11 mouse cellular contexts compared by ENCODE assay signal in genomic region chr1:135535256-135535655, GRCm38 (mm10).
DNase-seq lines count a peak whose midpoint lies in the region; ATAC-seq lines count a peak whose summit lies in the region.
"Had no signal": no experiment of that assay in that cellular context is flagged by ENCODE, and none has a peak within 500 bp of the region (broad histone marks: within the 10 kb centered on the region; RNA-seq: fewer than 3 reads in every experiment).

No protein-coding gene starts in this region.

- 17% methylated on average over 4 of the region's 4 CpGs for WGBS in intestine, embryonic 15.5 days

- H3K4me3 ChIP-seq in intestine, embryonic 15.5 days (replicated peaks), result no peak overlapping the region
- H3K4me3 ChIP-seq: forebrain, embryonic 13.5 days; limb, embryonic 13.5 days had no signal

- H3K4me1 ChIP-seq in intestine, embryonic 15.5 days (replicated peaks), result peaks cover 45% of the 10 kb centered on the region

- H3K4me2 ChIP-seq in intestine, embryonic 15.5 days (replicated peaks), result no peak overlapping the region
- H3K4me2 ChIP-seq: forebrain, embryonic 13.5 days; limb, embryonic 13.5 days had no signal

- H3K9ac ChIP-seq in intestine, embryonic 15.5 days, result no peak overlapping the region
- H3K9ac ChIP-seq: forebrain, embryonic 13.5 days; limb, embryonic 13.5 days had no signal

- DNase-seq in gastrocnemius, adult 18-20 months (ENCODE audit: low spot score), result peak; percentile 62
- DNase-seq in gastrocnemius, postnatal 10 days, result no peak
- peak; percentile 75 for DNase-seq in urinary bladder, postnatal 14 days (ENCODE audit: low spot score)
- DNase-seq in urinary bladder, postnatal 4 days (ENCODE audit: low spot score in 2 of 2), result no peak
- DNase-seq in testis, postnatal 10 days (ENCODE audit: low spot score), result peak; percentile 41
- DNase-seq in cerebellum, adult 11 months, result no peak
- no peak for DNase-seq in cerebellum, postnatal 4 days (ENCODE audit: low spot score in 2 of 2)
- DNase-seq: right cerebral cortex, postnatal 14 days had no signal

- peak overlapping the region; percentile 42 for H3K27ac ChIP-seq in intestine, embryonic 15.5 days
- H3K27ac ChIP-seq: forebrain, embryonic 13.5 days; limb, embryonic 13.5 days had no signal

- H3K36me3 ChIP-seq in intestine, embryonic 15.5 days, result 0 out of 2 replicates have a peak, but pooled peaks cover 2% of the 10 kb centered on the region

- no peaks in the 10 kb centered on the region for H3K27me3 ChIP-seq in intestine, embryonic 15.5 days (replicated peaks)
- H3K27me3 ChIP-seq: forebrain, embryonic 13.5 days; limb, embryonic 13.5 days had no signal

- no peaks in the 10 kb centered on the region for H3K9me3 ChIP-seq in intestine, embryonic 15.5 days
- H3K9me3 ChIP-seq: forebrain, embryonic 13.5 days; limb, embryonic 13.5 days had no signal

- peak; percentile 64 for ATAC-seq in intestine, embryonic 15.5 days
- ATAC-seq: forebrain, embryonic 13.5 days had no signal

Comparison
In these comparisons a context has a peak if more than half of its experiments do, and no peak if none do; other contexts are left out.
1. DNase-seq: peak in gastrocnemius, adult 18-20 months (single experiment), urinary bladder, postnatal 14 days (single experiment) and testis, postnatal 10 days (single experiment); none in gastrocnemius, postnatal 10 days (single experiment), urinary bladder, postnatal 4 days (0 of 2), cerebellum, adult 11 months (single experiment) and cerebellum, postnatal 4 days (0 of 2).